Mouse (Mus musculus) frontal cortex, postnatal 14 days (tissue): ENCODE data around the gene Pcsk2.

Experiments
- DNase-seq, 2 experiments: peaks; one replicate each; pipeline ENCODE4 v3.0.0; 2022; ENCODE audit warnings: low spot score in 2 of 2

The Pcsk2 gene

GRCm38 (mm10) chr2:143732501-143732900 is 186.5 kb downstream of the Pcsk2 start:
- no peak for DNase-seq

GRCm38 (mm10) chr2:143735442-143735841 is 189.5 kb downstream of the Pcsk2 start:
- no peak for DNase-seq

- DNase-seq: no peak
Measured at GRCm38 (mm10) chr2:143739475-143740226, 193.7 kb downstream of the Pcsk2 start.

GRCm38 (mm10) chr2:143742436-143742835 is 196.5 kb downstream of the Pcsk2 start:
- no peak for DNase-seq

GRCm38 (mm10) chr2:143743081-143743480 is 197.1 kb downstream of the Pcsk2 start:
- no peak for DNase-seq

DNA sequence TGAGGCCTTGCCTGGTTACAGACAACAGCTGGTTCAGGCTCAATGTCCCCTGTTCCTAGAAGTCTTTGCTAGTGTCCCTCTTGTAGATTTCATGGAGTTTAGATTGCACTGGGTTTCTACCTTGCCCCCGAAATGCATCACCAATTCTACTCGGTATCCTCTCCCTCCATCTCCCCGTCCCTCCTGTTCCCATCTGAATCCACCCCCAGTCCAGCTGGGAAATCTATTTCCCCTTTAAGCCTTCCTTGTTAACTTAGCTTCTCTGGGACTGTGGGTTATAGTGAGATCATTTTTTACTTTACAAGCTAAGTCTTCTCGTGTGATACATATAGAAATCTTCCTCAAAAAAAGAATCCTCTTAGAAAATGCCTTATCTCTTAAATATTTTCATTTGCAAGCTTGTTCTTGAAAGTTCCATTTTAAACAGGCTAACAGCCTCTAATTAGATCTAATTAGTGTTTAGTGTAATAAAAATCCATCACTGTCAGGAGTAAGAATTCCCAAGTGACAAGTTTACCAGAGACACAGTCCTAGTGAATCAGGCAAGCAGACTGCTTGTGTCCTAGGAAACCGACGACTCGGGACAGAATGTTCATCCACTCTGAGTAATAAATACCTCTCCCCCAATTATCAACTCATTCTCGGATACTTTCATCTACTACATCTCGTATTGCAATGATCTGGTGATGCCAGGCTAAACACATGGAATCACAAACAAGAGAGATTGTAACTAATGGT is 206.3 kb downstream of the Pcsk2 start:
- no peak for DNase-seq

GRCm38 (mm10) chr2:143776448-143776847 is 230.5 kb downstream of the Pcsk2 start:
- DNase-seq: no peak

DNA sequence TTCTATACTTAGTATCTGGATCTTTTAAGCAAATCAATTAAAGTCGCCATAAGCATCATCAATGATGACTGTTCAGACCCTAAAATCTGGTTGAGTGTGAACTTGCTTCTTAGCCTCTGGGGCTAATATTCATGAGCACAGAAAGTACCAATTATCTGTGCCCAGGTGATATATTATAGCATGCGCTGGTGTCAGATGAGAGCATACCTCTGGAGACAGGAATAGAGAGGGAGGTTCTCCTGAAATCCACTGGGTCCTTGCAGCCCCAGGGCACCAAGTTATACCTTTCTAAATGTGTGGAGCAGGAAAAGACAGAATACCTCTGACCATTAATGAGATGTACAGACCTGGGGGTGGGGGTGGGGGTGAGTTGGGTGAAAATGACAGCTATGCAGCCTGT is 234.4 kb downstream of the Pcsk2 start:
- no peak for DNase-seq

DNA sequence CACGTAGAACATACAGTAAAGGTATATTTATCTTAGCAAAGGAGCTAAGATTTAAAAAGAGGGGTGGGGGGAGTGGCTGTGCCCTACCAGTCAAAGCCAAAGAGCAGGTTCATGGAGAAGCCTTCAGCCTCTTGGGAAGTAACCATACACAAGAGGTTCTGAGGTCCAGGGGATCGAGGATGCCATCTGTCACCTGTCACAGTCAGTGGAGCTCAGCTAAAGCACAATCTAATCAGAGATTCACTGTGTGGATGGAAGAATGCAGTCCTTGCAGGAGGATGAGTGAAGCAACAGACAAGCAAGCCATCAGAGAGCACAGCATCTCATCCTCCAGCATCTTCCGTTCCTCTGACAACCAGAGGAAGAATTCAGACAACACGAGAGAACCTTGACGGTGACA is 244.0 kb downstream of the Pcsk2 start:
- DNase-seq: no peak

DNA sequence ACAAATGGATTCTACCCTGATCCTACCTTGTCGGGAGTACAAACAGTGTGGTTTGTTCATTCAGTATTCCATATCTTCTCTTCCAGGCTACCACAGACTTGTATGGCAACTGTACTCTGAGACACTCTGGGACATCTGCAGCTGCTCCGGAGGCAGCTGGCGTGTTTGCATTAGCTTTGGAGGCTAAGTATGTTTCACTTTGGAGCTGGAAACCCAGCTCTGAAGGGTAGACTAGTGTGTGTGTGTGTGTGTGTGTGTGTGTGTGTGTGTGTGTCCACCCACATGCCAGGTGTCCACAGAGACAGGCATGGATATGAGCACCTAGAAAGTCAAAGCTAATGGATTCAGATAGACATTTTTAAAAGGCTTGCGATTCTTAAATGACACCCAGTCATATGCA is 249.9 kb downstream of the Pcsk2 start:
- no peak for DNase-seq

DNA sequence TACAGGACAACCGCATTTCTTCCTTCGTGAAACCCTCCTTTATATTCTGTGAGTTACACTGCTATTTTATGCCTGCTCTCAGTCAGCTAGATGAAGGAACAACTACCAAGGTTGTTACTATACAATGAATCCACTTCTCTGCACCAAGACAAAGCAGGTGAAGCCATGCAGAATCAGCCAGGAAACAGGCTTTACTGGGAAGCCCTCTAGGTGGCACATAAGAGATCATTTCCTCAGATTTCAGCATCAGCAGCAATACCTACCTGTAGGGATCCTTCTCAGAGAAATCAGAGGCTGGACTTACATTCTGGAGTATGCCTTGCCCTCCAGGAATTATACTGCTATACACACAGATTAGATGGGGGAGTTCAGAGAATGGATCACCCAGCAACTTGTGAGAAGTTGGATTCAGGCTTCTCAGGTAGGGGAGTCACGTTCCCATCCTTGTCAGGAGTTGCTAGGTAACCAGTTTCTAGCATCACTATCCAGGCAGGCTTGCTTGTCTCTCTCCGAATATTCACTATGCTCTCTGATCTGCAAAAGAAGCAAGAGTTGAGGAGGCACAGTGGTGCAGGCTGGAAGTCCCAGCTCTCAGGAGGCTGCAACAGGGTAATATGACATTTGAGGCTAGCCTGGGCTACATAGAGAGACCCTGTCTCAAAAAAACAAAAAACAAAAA is 250.5 kb downstream of the Pcsk2 start:
- DNase-seq: no peak

DNA sequence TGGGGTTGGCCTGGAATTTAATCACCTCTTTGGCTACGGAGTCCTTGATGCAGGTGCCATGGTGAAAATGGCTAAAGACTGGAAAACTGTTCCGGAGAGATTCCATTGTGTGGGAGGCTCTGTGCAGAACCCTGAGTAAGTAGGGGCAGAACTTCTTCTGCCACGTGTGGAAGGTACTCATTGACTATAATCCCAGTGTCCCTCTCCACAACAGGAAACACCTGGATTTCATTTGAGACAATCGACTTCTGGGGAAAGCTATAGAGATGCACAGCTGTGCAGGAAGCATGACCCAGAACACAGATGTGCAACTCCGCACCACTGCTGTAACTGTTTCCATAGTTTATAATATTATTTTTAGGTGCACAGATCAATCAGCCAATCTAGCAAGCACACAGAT is 255.1 kb downstream of the Pcsk2 start:
- DNase-seq: no peak

- no peak for DNase-seq
Measured at GRCm38 (mm10) chr2:143806140-143806923, 260.4 kb downstream of the Pcsk2 start.

DNA sequence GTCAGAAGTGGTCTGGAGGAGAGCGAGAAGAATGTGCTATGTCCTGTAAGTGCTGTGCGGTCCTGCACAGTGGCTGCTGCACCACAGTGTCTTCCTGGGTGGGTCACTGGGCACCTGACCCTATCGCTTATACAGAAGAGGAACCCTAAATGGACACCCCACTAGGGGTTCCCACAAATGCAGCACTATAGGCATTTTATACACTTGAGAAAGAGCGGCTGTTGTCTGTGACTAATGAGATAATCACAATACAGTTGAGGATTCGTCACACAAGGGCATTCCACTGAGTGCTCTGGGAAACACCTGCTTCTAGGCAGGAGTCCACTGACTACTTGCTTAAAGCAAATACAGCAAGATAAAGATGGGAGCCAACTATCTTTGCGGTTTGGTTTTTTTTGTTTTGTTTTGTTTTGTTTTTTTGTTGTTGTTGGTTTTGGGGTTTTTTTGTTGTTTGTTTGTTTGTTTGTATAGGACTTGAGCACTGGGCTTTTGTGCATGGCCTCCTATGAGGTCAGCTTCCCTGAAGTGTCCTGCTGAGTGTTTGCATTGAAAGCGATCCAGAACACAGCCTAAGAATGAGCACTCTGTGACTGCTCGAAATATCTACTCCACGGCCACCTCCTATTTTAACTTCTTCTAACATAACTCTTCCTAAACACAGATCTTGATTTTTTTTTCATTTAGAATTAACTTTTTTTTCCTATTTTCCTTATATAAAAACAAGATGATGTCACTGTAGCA is 261.1 kb downstream of the Pcsk2 start:
- no peak for DNase-seq

DNA sequence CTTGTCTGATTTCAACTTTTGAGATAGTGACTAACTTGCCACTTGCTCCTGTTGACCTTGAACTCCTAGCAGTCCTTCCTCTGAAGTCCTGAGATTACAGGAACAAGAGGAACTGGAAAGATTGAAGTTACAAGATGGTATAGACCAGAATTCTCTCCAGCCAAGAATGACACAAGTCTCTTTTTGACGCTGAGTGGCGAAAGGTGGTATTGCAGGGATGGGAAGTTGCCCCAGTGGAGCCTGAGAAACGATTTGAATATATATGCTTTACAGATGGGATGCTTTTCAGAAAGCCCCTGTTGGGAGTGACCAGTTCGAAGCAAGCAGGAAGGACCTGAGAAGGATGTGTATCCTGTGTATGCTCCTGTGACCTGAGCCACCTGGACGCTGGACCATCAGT is 262.8 kb downstream of the Pcsk2 start:
- no peak for DNase-seq

DNA sequence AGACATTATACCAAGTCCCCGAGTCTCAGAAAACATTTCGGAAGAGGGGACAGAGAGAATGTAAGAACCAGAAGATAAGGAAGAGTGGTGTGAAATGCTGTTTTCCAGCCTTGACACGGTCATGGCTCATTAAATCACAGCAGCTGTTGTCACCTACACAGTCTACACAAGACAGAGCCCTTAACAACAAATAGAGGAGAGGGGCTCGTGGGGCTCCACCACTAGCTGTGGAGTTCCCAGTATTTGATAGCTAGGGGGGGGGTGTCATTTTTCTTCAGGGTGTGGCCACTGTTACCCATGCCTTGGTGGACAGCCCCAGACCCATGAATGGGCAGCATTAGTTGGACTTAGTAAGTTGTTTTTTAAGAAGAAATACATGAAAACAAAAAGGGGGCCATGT is 266.3 kb downstream of the Pcsk2 start:
- no peak for DNase-seq

DNA sequence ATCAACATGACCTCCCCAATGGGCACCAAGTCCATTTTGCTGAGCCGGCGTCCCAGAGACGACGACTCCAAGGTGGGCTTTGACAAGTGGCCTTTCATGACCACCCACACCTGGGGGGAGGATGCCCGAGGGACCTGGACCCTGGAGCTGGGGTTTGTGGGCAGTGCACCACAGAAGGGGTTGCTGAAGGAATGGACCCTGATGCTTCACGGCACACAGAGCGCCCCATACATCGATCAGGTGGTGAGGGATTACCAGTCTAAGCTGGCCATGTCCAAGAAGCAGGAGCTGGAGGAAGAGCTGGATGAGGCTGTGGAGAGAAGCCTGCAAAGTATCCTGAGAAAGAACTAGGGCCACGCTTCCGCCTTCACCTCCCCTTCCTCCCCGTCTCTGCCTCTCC is 267.5 kb downstream of the Pcsk2 start:
- no peak for DNase-seq

GRCm38 (mm10) chr2:143831645-143832044 is 285.7 kb downstream of the Pcsk2 start:
- DNase-seq: no peak

- no peak for DNase-seq
Measured at GRCm38 (mm10) chr2:143832721-143833120, 286.8 kb downstream of the Pcsk2 start.

DNA sequence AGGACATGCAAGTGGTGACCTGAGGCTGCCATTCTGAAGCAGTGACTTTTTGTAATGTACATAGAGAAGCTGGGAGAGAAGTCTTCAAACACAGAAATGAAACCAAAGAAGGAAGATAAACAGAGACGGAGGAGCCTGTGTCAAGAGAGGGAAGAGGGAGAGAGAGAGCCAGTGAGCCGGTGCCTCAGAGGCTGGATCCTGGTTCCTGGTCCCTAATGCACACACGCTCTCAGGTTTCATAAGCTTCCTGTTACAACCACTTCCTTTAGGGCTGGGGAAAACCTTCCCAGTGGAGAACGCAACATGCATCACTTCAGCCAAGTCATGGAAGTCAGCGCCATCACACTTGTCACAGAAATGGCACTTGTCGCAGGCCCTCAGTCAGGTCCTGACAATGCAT is 288.1 kb downstream of the Pcsk2 start:
- DNase-seq: no peak

GRCm38 (mm10) chr2:143835820-143836219 is 289.9 kb downstream of the Pcsk2 start:
- DNase-seq: no peak
